Mouse (Mus musculus): ENCODE data around the gene Grid1.

The Grid1 gene

DNA sequence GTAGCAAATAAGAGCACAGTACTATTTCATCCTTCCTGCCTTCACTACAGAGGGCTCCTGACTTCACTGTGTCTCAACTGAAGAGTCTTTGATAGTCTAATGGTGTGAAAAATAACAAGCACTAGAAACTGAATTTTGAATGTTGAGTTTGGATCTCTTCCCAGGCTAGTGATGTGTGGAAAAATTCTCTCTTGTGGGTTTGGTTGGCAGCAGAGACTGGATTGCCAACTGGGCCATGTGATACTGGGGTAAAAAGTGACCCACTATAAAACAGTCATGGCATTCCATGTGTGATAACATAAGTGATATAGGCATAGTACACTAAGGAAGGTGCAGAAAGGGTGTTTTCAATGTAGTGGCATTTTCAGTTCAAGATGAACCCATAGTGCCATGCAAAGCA lies 699.5 kb downstream of the Grid1 start:
- no peak for DNase-seq

DNA sequence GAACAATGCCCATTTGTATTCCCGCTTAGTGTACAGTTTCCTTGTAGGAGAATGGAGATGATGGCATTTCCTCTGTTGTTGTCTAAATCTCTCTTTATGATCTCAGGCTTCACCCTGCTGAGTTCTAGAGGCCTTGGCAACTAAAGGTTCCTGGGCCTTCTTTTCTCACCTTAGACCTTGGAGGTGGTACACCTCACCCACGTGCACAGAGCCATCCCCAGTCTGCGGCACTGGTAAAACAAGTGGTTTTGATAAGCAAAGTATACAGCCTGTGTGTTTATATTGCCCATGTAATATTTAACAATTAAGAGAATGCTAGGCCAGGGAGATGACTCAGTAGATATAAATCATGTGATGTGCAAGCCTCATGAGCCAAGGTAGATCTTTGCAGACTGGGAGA lies 718.9 kb downstream of the Grid1 start:
- no peak for DNase-seq

DNA sequence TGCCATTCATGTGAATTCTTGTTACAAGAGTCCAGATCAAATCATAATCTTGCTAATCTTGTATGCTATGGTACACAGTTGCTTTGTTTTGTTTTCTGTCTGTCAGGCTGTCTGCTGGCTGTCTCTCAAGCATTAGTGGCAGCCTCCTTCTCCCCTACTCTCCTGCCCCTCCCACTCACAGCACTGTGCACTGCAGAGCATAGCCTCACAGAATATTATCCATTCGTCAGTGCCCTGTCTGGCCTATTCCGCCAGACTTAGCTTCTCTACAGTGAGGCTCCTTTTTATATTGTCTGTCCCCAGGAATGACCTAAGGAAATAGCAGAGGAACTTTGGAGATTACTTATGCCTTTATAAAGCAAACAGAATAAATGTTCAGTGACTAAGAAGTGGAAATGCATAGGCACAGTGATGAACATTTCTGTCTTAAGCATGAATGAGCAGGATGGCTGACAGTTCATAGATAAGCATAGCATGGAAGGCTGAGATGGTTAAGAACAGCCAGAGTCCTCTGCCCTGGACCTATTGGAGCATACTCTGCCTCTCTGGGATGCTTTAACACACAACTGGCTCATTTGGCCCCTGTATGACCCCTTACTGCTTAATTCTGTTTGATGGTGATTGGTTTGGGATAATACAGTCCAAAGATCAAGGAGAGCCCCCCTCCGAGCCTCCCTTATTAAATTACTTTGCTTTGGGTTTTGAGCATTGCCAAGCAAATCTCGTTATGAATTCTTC lies 721.5 kb downstream of the Grid1 start:
- DNase-seq, result no peak

DNA sequence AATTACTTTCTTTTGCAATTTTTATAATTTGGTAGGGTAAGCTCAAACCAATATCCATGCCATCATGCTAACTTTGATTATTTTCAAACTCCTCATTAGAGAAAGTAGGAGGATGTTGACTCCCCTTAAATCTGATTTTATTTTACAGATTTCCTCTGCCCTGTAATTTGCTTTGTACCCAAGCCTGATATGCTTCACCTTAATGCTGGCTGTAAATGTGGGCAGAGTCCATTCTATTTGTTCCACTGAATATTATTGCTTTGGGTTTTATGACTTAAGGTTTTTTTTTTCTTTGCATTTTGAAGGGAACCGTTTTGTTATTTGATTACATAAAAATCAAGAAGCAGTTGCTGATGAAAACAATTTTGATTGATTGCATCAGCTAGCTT lies 722.1 kb downstream of the Grid1 start:
- DNase-seq, result no peak

DNA sequence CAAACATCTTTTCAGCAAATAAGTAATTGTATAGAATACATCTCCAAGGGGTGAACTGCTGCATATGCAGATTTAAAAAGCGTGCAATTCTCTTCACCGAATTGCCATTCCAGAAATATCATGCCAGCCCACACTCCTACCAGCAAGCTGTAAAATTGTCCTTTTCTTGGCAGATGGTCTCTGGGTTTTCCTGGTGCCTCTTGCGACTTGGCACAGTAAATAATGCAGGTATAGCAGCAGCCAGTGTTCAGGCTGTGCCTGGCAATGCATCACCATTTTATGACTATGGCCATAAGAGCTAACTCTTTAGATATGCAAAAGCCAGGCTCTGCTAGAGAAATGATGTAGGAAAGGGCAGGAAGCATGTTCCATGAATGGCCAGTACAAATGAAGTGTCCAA lies 734.4 kb downstream of the Grid1 start:
- no peak for DNase-seq

DNA sequence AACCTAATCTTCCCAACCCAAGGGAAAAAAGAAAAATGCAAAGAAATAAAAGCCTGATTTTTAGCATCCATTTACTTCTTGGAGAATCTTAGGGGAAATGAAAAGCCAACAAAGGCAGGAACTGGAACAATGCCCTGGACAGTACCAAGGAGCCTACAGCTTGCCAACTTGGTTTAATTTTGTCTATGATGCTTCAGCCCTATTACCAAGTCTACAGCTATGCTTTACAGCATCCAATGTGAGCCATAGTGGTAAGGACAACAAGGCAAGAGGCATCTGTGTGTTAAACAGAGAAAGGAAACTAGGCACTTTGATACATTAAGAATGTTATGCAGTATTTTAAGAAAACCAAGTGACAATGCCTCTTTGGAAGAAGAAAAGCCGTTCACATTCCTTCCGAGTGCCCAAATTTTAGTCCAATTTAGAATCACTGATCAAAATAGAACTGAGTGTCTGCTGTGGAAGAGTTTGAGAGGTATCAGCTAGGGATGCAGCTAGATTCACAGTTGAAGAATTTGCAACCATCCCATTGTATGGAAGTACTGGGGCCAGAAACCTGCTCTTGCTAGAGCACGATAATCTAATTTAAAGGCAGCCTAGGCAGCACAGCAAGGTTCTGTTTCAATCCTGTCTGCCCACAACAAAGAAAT lies 741.5 kb downstream of the Grid1 start:
- no peak for DNase-seq

DNA sequence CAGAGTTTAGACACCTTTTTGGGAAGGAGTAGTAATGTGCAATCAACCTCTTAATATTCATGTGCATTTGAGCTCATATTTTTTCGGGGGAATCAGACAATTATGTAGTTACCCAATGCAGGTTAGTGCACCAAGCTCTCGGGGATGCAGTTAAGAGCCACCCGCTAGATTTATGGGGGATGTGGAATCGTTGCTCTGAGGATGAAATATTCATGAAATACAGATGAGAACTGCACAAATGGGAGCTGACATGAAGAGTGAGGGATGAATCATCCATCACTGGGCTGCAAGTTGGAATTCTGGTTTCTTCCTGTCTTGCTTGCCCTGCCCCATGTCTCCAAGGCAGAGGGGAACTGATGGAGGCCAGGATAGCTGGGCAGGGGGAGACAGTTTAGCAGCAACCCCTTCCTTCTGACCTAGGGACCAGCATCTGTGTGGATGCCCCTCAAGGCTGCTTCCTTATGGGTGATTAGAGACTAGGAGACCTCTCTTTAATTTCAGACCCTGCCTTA lies 753.1 kb downstream of the Grid1 start:
- no peak for DNase-seq

DNA sequence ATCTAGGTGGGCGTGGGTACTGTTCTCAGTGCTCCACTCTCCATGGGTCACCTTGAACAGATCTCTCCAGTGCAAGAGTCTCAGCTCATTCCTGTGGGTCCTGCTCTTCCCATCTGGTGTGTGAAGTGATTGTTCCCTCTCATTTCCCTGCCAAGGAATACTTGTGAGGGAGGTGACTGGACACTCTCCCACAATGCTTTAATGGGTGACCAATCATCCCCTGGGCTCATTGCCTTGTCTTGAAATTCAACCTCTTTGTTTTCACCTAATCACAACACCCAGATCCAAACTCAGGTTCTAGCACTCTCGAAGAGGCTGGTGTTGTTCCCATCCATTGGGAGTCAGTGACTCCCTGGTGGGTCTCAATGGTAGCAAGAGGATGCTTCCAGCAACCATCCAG lies 754.6 kb downstream of the Grid1 start:
- DNase-seq, result no peak

DNA sequence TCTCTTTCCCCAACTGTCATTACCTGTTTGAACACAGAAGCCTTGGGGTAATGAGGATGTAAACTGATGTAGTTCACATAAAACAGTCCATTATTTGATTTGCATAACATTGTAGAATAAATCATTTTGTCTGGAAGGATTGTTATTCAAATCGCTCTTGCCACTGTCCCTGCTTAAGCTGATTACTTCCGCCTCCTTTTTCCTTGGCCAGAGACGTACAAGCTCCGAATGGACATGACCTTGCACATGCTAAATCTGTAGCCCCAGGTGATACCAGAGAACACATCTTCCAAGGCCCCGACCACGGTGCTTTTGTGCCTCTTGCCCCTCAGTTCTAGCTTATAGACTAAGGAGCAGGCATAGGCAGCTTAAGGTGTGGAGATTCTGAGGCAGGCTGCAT lies 755.4 kb downstream of the Grid1 start:
- DNase-seq, result no peak

DNA sequence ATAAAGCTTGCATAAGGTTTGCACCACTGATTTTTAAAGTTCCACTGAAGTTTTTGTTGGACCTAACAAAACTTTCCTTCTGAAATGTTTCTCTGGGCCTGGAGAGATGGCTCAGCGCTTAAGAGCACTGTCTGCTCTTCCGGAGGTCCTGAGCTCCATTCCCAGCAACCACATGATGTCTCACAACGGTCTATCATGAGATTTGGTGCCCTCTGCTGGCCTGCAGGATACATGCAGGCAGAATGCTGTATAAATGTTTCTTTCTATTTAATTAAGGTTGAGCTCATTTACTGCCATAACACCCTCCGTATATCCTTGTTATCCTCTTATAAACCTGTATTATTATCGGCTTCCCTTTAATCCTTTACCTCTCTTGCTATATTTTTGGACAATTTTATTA lies 805.8 kb downstream of the Grid1 start:
- no peak for DNase-seq
